In the genomic region with DNA sequence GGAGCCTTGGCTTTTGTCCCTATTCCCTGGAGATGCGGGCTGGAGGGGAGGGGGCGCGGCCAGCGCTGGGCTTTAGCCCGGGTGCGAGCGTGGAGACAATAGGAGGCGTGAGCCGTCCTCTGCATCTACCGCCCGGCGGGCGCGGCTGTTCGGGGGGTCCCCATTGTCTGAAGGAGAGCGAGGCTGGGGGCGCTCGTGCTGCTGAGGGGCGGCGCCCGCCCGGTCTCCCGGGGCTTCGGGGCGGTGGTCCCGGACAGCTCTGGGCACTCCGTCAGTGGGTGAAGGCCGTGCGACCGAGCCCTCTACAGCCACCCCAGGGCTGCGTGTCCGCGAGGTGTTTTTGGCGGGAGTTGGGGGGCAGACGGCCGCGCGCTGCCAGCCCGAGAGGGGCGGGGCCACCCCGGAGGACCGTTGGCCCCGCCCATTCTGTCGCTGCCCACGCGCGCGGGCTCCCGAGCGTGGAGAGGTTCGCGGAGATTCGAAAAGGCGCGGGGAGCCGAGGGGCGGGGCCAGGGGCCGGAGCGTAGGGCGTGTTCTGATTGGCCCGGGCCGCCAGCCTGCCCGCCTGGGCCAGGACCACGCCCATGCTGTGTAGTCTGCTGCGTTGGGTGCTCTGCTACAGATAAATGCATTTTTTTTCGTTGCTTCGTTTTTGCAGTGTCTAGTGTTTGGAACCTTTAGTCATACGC, we compare ENCODE assay signal across 8 mouse cellular contexts. TPM values are rescaled to one million over a fixed set of nuclear protein-coding genes. Genes with fewer than 3 reads are reported as not detected.
DNase-seq lines count a peak whose midpoint lies in the region; ATAC-seq and TF ChIP-seq lines count a peak whose summit lies in the region.

No protein-coding gene starts in this region.

- peak; percentile 81 for ATAC-seq in forebrain, embryonic 16.5 days
- ATAC-seq in lung, embryonic 15.5 days (ENCODE audit: borderline replicate concordance, extremely low read depth, low FRiP score, low TSS enrichment) = peak; percentile 91

- H3K27me3 ChIP-seq in forebrain, embryonic 16.5 days (replicated peaks; ENCODE audit: control insufficient read depth, insufficient read depth, low read length) = no peaks in the 10 kb centered on the region
- no peaks in the 10 kb centered on the region for H3K27me3 ChIP-seq in lung, embryonic 15.5 days

- peaks cover 16% of the 10 kb centered on the region for H3K36me3 ChIP-seq in ES-E14 (ENCODE audit: control insufficient read depth, insufficient read depth, low read length, poor library complexity, severe bottlenecking)
- H3K36me3 ChIP-seq in forebrain, embryonic 16.5 days (ENCODE audit: control insufficient read depth, insufficient read depth) = peaks cover 23% of the 10 kb centered on the region
- H3K36me3 ChIP-seq in lung, embryonic 15.5 days = peaks cover 25% of the 10 kb centered on the region

- H3K27ac ChIP-seq in ES-E14 (ENCODE audit: insufficient read depth, low read depth, low read length, poor library complexity, severe bottlenecking) = peak overlapping the region; percentile 100
- H3K27ac ChIP-seq in forebrain, embryonic 16.5 days (ENCODE audit: low read length) = peak overlapping the region; percentile 100
- peak overlapping the region; percentile 96 for H3K27ac ChIP-seq in lung, embryonic 15.5 days

- DNase-seq in ES-E14 (ENCODE audit: low read depth, low spot score) = peak; percentile 80
- peak; percentile 95 for DNase-seq in cerebellum, adult 11-12 months
- DNase-seq in heart, postnatal 4 days = peak; percentile 96
- peak; percentile 87 to 91 for DNase-seq in layer of hippocampus, adult 8-10 months (ENCODE audit: low spot score in 2 of 2)
- DNase-seq in ovary, adult 18-20 months (ENCODE audit: low spot score) = peak; percentile 89
- peak; percentile 96 for DNase-seq in thymus, postnatal 0 days (ENCODE audit: low spot score)

- H3K4me2 ChIP-seq in forebrain, embryonic 16.5 days (ENCODE audit: low read length) = peak overlapping the region; percentile 89
- H3K4me2 ChIP-seq in lung, embryonic 15.5 days = peak overlapping the region; percentile 99

- 0% methylated on average over 46 of the region's 68 CpGs for WGBS in forebrain, embryonic 16.5 days
- under 1% methylated on average over 68 of the region's 68 CpGs for WGBS in lung, embryonic 15.5 days

- peak overlapping the region; percentile 88 to 92 for H3K4me3 ChIP-seq in ES-E14 (ENCODE audit: insufficient read depth in 1 of 2, low read depth in 1 of 2, low read length in 2 of 2, poor library complexity in 1 of 2, severe bottlenecking in 1 of 2)
- peak overlapping the region; percentile 98 for H3K4me3 ChIP-seq in forebrain, embryonic 16.5 days (replicated peaks; ENCODE audit: low read length)
- H3K4me3 ChIP-seq in lung, embryonic 15.5 days = peak overlapping the region; percentile 99

- peak overlapping the region; percentile 89 for H3K9ac ChIP-seq in ES-E14 (ENCODE audit: insufficient read depth, low read depth, low read length, poor library complexity, severe bottlenecking)
- H3K9ac ChIP-seq in forebrain, embryonic 16.5 days (replicated peaks; ENCODE audit: low read depth, low read length) = peak overlapping the region; percentile 100
- peak overlapping the region; percentile 95 for H3K9ac ChIP-seq in lung, embryonic 15.5 days

- H3K4me1 ChIP-seq in ES-E14 (ENCODE audit: control insufficient read depth in 2 of 2, insufficient read depth in 2 of 2, low read length in 2 of 2, poor library complexity in 1 of 2) = peaks cover 10 to 12% of the 10 kb centered on the region in 2 experiments; a peak in 3 of 4 replicates
- H3K4me1 ChIP-seq in forebrain, embryonic 16.5 days (replicated peaks; ENCODE audit: control insufficient read depth, insufficient read depth, low read length) = peaks cover 43% of the 10 kb centered on the region
- peaks cover 26% of the 10 kb centered on the region for H3K4me1 ChIP-seq in lung, embryonic 15.5 days

- in situ Hi-C loops in ES-E14 (cut with MboI; ENCODE audit: low sequenced_read_pairs in 2 of 2, unreplicated experiment in 2 of 2) = no loop called here

- H3K9me3 ChIP-seq in ES-E14 (ENCODE audit: control insufficient read depth, insufficient read depth, low read depth, low read length) = no peaks in the 10 kb centered on the region
- no peaks in the 10 kb centered on the region for H3K9me3 ChIP-seq in forebrain, embryonic 16.5 days (ENCODE audit: control insufficient read depth, low read length)
- H3K9me3 ChIP-seq in lung, embryonic 15.5 days = no peaks in the 10 kb centered on the region

TF ChIP-seq in ES-E14, 5 proteins besides CTCF, POLR2A, EP300 and RAD21:
- TF ChIP-seq CHD2 (IDR thresholded peaks at IDR 0.05; ENCODE audit: low read depth, low read length) = no peak
- no peak for TF ChIP-seq MAFK (IDR thresholded peaks at IDR 0.05; ENCODE audit: insufficient read depth, low read depth, low read length)
- TF ChIP-seq ZNF384 (IDR thresholded peaks at IDR 0.05; ENCODE audit: low read depth, low read length) = no peak
- no peak for TF ChIP-seq HCFC1 (IDR thresholded peaks at IDR 0.05; ENCODE audit: borderline replicate concordance, insufficient read depth, low read length)
- no peak for TF ChIP-seq ZC3H11A (IDR thresholded peaks at IDR 0.05; ENCODE audit: borderline replicate concordance, low read depth, low read length)

RNA-seq across cellular contexts. Expression of a gene that starts 0.6 kb away (rescaled TPM):
- total RNA-seq in ES-E14 (2012; rRNA removed) = 322 and 361 TPM in 2 replicates
- 7,901 and 8,250 TPM in 2 replicates for polyA plus RNA-seq in forebrain, embryonic 16.5 days (2015; fragmentation: Nextera tagmentation; extraction: Ambion mirVana)
- 100 to 1,000 TPM; 312 to 327 TPM for total RNA-seq in heart, postnatal 4 days (2021)
- total RNA-seq in layer of hippocampus, adult 8-10 months (2022) = 100 to 1,000 TPM; 367 to 422 (median 391) TPM
- polyA plus RNA-seq in lung, embryonic 15.5 days (2015; fragmentation: Nextera tagmentation; extraction: Ambion mirVana) = 1,835 and 1,898 TPM in 2 replicates
- 1,989 and 2,008 TPM in 2 replicates for polyA plus RNA-seq in thymus, postnatal 0 days (2015; fragmentation: Nextera tagmentation; extraction: Ambion mirVana)

RNA-seq across cellular contexts. Expression of a gene that starts 27.8 kb away (rescaled TPM):
- 4.8 and 6.9 TPM in 2 replicates for total RNA-seq in ES-E14 (2012; rRNA removed)
- 14.4 and 14.7 TPM in 2 replicates for polyA plus RNA-seq in forebrain, embryonic 16.5 days (2015; fragmentation: Nextera tagmentation; extraction: Ambion mirVana)
- total RNA-seq in heart, postnatal 4 days (2021) = 1 to 10 TPM; 8.2 to 9.0 TPM
- total RNA-seq in layer of hippocampus, adult 8-10 months (2022) = 10 to 100 TPM; 55.4 to 75.1 (median 63.4) TPM
- polyA plus RNA-seq in lung, embryonic 15.5 days (2015; fragmentation: Nextera tagmentation; extraction: Ambion mirVana) = 4.2 and 6.7 TPM in 2 replicates
- polyA plus RNA-seq in thymus, postnatal 0 days (2015; fragmentation: Nextera tagmentation; extraction: Ambion mirVana) = 8.1 TPM in 2 replicates

RNA-seq across cellular contexts. Expression of a gene that starts 42.1 kb away (rescaled TPM):
- total RNA-seq in ES-E14 (2012; rRNA removed) = 13.7 and 18.3 TPM in 2 replicates
- 4.2 and 4.4 TPM in 2 replicates for polyA plus RNA-seq in forebrain, embryonic 16.5 days (2015; fragmentation: Nextera tagmentation; extraction: Ambion mirVana)
- 1 to 10 TPM; 2.9 to 3.6 TPM for total RNA-seq in heart, postnatal 4 days (2021)
- under 1 TPM in 3 of 4 experiments, not detected in 1; 0.25 to 0.85 (median 0.33) TPM for total RNA-seq in layer of hippocampus, adult 8-10 months (2022)
- polyA plus RNA-seq in lung, embryonic 15.5 days (2015; fragmentation: Nextera tagmentation; extraction: Ambion mirVana) = 18.7 and 20.2 TPM in 2 replicates
- polyA plus RNA-seq in thymus, postnatal 0 days (2015; fragmentation: Nextera tagmentation; extraction: Ambion mirVana) = 14.3 and 16.7 TPM in 2 replicates

Comparison
In these comparisons a context has a peak if more than half of its experiments do, and no peak if none do; other contexts are left out.
1. Peak in every context shown above with its lines: DNase-seq, ATAC-seq, H3K4me3 ChIP-seq and H3K27ac ChIP-seq.